Mouse (Mus musculus): ENCODE results near the gene Abt1.
"Not testable (repeated sequence)": the region's sequence is repeated elsewhere in the genome, so short reads cannot be mapped to it uniquely, and the experiment has no call there.

The Abt1 gene

GRCm38 (mm10) chr13:23412630-23413521 is 10.8 kb downstream of the Abt1 start:
- DNase-seq (ENCODE audit: low read depth, low spot score) = no peak

DNA sequence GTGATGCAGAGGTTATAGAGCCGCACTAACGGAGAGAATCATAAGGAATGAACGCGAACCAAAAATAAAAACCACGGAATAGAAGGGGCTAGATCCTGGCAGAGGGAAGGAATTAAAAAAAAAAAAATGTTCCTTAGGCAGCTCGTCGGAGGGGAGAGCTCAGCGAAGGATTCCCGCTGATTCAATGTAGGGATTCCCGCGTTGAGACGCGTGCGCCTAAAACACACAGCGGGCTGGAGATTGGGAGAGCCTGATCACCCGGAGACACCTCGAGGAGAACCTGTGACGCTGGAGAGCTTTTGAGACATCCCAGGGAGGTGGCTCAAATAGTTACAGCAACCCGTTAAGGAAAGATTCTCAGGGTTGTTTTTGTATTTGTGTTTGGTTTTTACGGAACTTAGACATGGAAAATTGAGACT is 11.4 kb downstream of the Abt1 start:
- DNase-seq (ENCODE audit: low read depth, low spot score) = no peak

DNA sequence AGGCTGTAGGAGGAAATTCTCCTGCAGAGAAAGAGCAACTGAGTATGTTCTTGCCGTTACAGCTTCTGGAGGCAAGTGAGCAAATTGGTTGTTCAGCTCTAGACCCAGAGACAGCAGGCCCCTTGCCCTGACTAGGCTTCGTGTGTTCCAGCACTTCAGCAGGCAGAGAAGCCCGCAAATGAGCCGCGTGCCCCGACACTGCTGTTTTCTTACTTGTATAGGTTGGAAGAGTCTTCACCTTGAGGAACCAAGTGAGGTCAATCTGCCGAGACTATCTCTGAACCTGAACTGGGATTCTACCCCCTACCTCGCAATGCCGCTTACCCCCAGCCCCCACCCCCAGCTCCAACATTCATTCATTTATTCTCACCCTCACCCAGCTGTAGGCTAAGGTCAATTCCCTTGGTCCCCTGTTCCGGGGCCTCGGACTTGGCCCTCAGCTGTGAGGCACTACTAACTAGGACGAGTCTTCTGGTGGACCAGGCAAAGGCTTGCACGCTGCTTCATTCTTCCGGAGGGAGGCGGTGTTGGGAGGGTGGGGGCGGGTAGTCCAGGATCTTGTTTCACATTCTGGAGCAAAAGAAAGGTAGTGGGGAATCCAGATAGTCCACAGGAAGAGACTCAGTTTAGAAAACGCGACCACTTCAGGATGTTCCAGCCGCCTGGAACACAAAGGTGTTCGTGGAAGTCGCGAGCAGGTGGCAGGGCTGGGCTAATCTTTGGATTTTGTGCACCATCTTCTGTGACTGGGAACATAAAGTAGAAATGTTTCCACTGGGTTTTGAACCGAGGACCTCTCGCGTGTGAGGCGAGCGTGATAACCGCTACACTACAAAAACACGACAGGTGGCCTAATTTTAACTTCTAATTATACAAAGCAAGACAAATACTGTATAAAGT is 12.1 kb downstream of the Abt1 start:
- DNase-seq (ENCODE audit: low read depth, low spot score) = no peak

GRCm38 (mm10) chr13:23410632-23411031 is 13.0 kb downstream of the Abt1 start:
- no peak for DNase-seq (ENCODE audit: low read depth, low spot score)

GRCm38 (mm10) chr13:23402626-23403025 is 21.0 kb downstream of the Abt1 start:
- DNase-seq (ENCODE audit: low read depth, low spot score) = no peak

DNA sequence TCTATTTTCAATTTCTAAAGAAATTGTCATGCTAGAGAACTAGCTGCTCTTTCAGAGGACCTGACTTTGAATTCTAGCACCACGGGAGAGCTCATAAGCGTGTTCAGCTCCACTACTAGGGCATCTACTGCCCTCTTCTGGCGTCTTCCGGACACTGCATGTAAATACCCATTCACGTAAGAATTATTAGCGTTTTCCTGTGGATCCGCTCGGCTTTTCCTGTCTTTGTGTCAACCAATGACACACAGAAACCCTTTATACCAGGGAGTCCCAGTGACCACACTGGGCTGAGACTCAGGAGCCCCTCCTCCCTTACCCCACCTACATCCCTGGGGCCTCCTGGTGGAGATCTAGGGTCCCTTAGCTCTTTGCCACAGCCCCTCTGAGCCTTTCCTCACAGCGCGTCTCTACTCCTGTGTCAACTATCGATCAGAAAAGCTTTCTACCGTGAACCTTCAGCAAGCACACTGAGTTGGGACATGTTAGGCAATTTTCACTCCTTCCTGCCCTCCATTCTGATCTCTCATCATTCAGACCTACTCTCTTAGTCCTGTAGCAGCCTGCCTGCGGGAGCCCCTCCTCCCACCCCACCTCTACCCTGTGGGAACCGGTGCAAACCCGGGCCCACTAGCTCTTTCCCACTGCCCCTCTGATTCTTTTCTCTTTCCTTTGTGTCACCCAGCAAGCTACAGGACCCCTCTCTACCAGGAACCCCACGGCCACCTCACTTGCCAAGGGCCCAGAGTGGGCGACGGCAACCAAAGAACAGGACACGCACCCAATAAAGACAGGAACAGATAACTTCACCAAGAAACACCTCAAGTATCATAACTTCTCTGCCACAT is 21.8 kb downstream of the Abt1 start:
- peak; percentile 98 for DNase-seq (ENCODE audit: low read depth, low spot score)

GRCm38 (mm10) chr13:23400771-23401682 is 22.6 kb downstream of the Abt1 start:
- DNase-seq (ENCODE audit: low read depth, low spot score) = no peak

- not testable (repeated sequence) for DNase-seq (ENCODE audit: low read depth, low spot score)
These were observed 26.8 kb downstream of the Abt1 start for GRCm38 (mm10) chr13:23396913-23397312.

GRCm38 (mm10) chr13:23396246-23396703 is 27.4 kb downstream of the Abt1 start:
- no peak for DNase-seq (ENCODE audit: low read depth, low spot score)

GRCm38 (mm10) chr13:23395301-23396245 is 28.1 kb downstream of the Abt1 start:
- no peak for DNase-seq (ENCODE audit: low read depth, low spot score)

DNA sequence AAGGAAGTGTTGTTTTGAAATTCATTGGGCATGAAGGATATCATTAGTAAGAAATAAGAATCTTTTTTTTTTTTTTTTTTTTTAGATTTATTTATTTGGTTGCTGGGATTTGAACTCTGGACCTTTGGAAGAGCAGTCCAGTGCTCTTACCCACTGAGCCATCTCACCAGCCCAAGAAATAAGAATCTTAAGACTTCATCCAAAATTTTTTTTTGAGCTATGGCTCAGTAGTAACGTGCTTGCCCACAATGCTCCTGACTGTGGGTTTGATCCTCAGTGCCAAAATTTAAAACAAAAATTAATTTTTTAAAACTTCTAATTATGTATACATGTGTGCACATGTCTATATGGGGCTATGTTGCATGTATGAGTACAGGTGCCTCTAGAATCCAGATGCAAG is 36.1 kb downstream of the Abt1 start:
- DNase-seq (ENCODE audit: low read depth, low spot score) = no peak

- DNase-seq (ENCODE audit: low read depth, low spot score) = no peak
These were observed 40.5 kb downstream of the Abt1 start for GRCm38 (mm10) chr13:23383127-23383526.

DNA sequence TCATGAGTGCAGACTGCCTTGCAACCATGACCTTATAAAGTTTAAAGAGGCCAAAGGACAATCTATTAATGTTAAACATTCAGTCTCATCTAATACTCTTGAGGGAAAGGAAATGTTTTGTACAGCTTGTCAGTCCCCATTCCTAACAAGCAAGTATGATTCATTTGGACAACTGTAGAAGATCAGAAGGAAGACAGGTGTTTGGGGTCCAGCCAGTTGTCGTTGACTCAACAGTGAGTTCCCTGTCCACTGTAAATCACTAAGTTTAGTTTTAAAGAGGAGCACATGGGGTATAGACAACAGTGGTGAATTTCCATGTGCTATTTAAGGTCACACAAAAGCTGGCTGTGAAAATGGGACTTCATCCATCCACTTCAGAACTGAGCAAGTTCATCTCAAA is 51.2 kb downstream of the Abt1 start:
- no peak for DNase-seq (ENCODE audit: low read depth, low spot score)

GRCm38 (mm10) chr13:23370075-23370474 is 53.6 kb downstream of the Abt1 start:
- no peak for DNase-seq (ENCODE audit: low read depth, low spot score)

- DNase-seq (ENCODE audit: low read depth, low spot score) = no peak
These were observed 54.3 kb downstream of the Abt1 start for GRCm38 (mm10) chr13:23369421-23369765.

- DNase-seq (ENCODE audit: low read depth, low spot score) = peak; percentile 98
These were observed 54.9 kb downstream of the Abt1 start, which contains the start of gene Zfp322a for GRCm38 (mm10) chr13:23368583-23369420. Gene Zfp322a (minus strand): TSS chr13:23369208.
